Mouse (Mus musculus) B cell, adult 62 days (primary cell): ENCODE data around the gene 4933414I15Rik. TPM values are rescaled to one million over a fixed set of nuclear protein-coding genes. Genes with fewer than 3 reads are reported as not detected.

Experiments
- total RNA-seq: library from RNA; stranded (reverse); gene quantifications from 4 replicates; pipeline ENCODE4 v1.2.4, GENCODE M21; 2023

Gene 4933414I15Rik
- total RNA-seq: not detected in 4 replicates

GRCm38 (mm10) chr11:50943506-50943905 lies at the start of gene 4933414I15Rik:
Gene 4933414I15Rik, minus strand, starts transcription at chr11:50943765.

GRCm38 (mm10) chr11:50981667-50982066 lies 38.1 kb upstream of the 4933414I15Rik start, which contains the start of gene Olfr1377:
Gene Olfr1377, plus strand, starts transcription at chr11:50981967.

GRCm38 (mm10) chr11:50966230-50966629 lies 22.7 kb upstream of the 4933414I15Rik start, which contains the start of gene Olfr1378:
Gene Olfr1378, plus strand, starts transcription at chr11:50966530.

GRCm38 (mm10) chr11:50953665-50954064 lies 10.1 kb upstream of the 4933414I15Rik start, which contains the start of gene Prop1:
Gene Prop1, minus strand, starts transcription at chr11:50953765.

GRCm38 (mm10) chr11:50931451-50931866 lies 12.1 kb downstream of the 4933414I15Rik start, which contains the start of gene Zfp354b:
Gene Zfp354b, minus strand, starts transcription at chr11:50931633.

GRCm38 (mm10) chr11:50915671-50916320 lies 27.8 kb downstream of the 4933414I15Rik start, which contains the start of gene Zfp2:
Gene Zfp2, minus strand, starts transcription at chr11:50916165.

Other genes starting within 250 kb of the 4933414I15Rik start
- gene Zfp354c, start 116.0 kb downstream of the 4933414I15Rik start, total RNA-seq: 4.7 to 8.7 TPM (median 7.0 TPM) in 4 replicates
- not detected in 4 replicates for gene Zfp879, start 102.2 kb downstream of the 4933414I15Rik start, total RNA-seq
- gene Grm6, start 93.1 kb downstream of the 4933414I15Rik start, total RNA-seq: 29.7 to 33.0 TPM (median 31.8 TPM) in 4 replicates
- 0.30 to 0.53 TPM (median 0.44 TPM) in 4 replicates for gene Zfp454, start 56.1 kb downstream of the 4933414I15Rik start, total RNA-seq
- 2.1 to 3.1 TPM (median 2.9 TPM) in 4 replicates for gene Zfp2, start 27.6 kb downstream of the 4933414I15Rik start, total RNA-seq
- 0.32 to 0.63 TPM (median 0.43 TPM) in 3 of 4 replicates, not detected in the other for gene Zfp354b, start 12.1 kb downstream of the 4933414I15Rik start, total RNA-seq
- not detected in 4 replicates for gene Prop1, start 10.0 kb upstream of the 4933414I15Rik start, total RNA-seq
- not detected in 4 replicates for gene Olfr1378, start 22.8 kb upstream of the 4933414I15Rik start, total RNA-seq
- not detected in 4 replicates for gene Olfr1377, start 38.2 kb upstream of the 4933414I15Rik start, total RNA-seq
- not detected in 4 replicates for gene Olfr51, start 59.8 kb upstream of the 4933414I15Rik start, total RNA-seq
- not detected in 4 replicates for gene Olfr54, start 70.5 kb upstream of the 4933414I15Rik start, total RNA-seq
- gene Olfr1375, start 104.3 kb upstream of the 4933414I15Rik start, total RNA-seq: not detected in 4 replicates
- gene Zfp354a, start 115.5 kb upstream of the 4933414I15Rik start, total RNA-seq: not detected in 4 replicates